Mouse (Mus musculus): ENCODE measurements around the gene Tlx3.

Gene Tlx3

DNA sequence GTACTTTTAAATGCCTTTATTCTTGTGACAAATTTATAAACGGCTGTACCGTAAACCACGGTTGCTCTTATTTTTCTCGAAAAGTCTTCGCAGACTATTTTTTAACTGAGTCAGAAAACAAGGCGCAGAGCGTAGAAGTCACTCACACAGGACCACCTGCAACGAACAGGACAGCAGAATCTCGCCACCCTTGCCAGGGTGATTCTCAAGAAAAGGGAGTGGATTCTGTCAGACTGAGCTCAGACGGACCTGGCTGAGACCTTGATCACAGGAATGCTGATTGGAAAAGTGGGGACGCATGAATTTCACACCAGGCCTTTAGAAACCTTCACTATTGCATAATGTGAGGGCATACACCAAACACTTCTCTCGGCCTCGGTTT, 6.3 kb downstream of the Tlx3 start:
- DNase-seq (ENCODE audit: low spot score), result no peak

DNA sequence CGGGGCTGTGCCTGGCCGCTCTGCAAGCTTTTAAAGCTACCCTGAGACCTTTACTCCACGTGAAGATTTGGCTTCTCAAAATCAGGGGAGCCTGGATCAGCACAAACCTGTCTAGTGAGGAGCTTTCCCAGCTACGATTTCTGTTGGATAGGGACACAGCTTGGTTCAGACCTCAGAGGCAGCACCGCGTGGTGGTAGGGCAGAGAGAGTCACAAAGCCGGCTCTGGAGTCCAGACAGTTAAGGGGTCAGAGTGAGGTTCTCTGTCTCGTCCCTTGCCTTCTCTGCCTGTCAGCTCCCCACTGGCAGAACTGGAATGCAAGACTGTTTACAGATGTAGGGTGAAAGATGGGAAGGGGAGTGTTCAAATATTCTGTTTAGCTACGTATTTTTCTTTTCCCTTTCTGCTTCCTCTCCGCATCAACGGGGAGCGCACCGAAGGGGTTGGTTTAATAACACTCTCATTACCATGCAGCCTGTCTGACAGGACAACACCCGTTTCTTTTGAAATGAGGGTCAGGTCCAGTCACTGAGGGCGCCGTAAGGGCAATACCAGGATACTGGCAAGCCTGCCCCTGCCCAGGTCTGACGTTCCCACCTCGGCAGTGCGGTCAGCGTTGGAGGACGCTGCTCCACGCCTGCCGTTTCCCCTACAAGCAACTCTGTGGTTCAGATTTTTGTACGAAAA, 6.8 kb downstream of the Tlx3 start:
- no peak for DNase-seq (ENCODE audit: low spot score)

DNA sequence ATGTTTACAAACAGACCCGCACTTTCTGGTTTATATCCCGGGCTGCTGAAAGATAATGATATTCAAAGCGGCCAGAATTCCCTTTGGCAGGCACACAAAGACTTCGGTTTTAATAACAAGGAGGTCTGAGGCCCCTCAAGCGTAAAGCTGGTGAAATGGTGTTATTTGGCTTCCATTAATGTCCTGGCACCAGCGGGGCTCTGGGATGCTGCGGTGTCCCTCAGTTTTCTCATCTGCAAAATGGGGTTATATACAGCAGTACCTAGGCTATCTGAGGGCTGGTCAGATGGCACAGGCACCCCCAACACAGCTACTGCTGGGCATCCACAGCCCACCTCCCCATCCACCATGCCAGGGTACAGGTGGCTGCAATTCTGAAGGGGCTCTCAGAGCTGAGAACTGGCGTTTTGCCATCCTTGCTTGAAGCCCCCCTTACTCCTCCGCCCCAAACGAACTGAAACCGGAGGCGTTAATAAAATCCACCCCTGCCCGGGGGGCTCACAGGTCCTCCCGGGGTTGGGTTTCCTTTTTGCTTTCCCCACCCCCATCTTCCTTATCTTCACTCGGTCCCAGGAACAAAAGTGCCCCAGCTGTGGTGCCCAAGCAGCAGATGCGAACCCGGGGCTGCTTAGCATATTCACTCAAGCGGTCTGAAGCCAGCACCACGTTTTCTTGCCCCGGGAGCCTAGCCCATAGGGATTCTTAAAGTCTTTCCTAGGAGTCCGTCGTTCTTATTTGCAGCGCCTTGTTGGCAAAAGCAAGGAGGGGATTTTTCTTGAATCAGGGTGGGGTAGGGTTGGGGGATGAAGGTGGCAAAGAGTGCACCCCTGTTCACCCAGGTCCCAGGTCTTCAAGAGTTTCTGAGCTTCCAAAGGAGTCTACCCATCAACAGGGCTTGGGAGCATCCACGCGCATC, 7.6 kb downstream of the Tlx3 start:
- no peak for DNase-seq (ENCODE audit: low spot score)

DNA sequence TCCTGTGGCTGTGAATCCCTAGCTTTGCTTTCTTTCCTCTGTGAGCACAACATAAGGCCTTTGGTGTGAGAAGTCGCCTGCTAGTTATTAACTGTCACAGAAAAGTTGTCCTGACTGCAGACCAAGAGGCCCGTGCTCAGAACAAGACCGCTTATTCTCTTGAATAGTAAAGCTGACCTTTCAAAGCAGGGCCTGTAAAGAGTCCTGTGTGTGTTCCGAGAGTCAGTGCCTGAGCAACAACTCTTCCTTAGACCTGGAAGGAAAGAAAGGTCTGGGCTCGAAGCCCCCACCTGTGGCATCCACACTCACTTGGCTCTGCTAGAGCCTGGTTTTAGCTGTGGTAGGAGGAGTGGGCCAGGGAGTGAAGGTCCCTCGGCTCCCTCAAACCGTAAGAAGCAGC, 8.3 kb downstream of the Tlx3 start:
- DNase-seq (ENCODE audit: low spot score), result no peak

DNA sequence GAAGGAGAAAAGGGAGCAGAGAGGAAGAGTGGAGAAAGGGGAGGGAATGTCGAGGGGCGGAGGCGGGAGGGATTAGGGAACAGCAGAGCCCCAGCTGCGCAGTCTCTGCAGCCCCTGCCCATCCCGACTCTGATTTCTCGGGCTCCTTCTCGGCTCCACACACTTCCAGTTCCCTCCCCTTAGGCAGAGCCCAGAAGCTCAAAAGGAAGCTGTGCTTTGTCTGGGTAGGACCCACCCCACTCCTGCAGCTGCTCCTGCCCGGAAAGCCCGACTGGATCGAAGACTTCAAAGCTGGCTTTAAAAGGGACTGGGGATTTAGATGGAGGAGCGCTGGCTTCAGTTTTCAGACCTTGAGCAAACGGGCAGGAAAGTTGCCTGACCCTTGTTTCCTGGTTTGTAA, 9.7 kb downstream of the Tlx3 start:
- no peak for DNase-seq (ENCODE audit: low spot score)

DNA sequence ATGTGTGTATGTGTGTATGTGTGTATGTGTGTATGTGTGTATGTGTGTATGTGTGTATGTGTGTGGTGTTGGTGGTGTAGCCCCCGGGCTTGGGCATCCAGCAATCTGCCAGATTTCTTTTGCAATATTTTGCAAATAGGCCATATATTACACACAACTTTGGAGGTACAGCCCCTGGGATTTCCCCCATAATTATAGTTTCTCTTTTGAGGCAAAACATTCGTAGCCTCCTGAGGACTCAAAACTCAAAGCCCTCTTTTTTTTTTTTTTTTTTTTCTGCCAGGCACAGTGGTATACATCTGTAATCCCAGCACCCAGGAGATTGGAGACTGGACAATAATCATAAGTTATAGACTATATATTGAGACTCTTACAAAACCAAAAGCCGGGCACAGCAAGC, 21.6 kb downstream of the Tlx3 start:
- DNase-seq (ENCODE audit: low spot score), result no peak

DNA sequence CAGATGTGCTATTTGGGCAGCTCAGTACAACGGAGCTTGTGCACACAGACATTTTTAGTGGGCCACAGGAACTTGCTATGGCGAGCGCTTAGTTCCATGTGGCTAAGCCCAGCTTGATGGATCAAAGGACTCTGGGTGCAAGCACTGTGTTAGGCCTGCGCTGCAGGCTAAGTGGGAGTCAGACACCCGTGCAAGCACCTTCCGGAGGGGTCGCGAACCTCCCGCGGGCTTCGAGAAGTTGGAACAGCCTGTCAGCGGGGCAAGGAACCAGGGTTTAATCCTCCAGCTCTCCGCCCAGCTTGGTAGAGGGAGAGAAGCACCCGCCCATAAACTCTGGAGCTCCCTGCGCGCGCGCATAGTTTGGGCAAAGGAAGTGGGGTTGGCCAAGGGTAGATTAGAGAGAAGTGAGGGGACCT, 22.7 kb downstream of the Tlx3 start:
- no peak for DNase-seq (ENCODE audit: low spot score)

DNA sequence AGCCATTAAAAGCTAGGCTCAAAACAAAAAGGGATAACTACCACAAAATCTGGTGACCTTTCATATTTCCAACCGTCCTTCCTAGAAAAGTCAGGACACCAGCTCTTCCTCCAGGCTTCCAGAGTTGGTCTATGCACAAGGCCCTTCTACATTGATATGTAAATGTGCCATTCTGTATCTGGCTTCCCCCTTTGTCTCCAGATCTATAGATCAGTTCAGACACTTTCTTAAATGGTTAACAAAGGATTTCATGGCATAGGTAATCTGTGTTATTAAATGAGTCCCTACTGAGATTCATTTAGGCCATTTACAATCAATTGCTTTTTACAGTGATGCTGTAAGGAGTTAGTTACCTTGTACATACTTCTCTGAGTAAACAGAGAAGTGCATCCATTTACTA, 23.6 kb downstream of the Tlx3 start:
- DNase-seq (ENCODE audit: low spot score), result no peak

DNA sequence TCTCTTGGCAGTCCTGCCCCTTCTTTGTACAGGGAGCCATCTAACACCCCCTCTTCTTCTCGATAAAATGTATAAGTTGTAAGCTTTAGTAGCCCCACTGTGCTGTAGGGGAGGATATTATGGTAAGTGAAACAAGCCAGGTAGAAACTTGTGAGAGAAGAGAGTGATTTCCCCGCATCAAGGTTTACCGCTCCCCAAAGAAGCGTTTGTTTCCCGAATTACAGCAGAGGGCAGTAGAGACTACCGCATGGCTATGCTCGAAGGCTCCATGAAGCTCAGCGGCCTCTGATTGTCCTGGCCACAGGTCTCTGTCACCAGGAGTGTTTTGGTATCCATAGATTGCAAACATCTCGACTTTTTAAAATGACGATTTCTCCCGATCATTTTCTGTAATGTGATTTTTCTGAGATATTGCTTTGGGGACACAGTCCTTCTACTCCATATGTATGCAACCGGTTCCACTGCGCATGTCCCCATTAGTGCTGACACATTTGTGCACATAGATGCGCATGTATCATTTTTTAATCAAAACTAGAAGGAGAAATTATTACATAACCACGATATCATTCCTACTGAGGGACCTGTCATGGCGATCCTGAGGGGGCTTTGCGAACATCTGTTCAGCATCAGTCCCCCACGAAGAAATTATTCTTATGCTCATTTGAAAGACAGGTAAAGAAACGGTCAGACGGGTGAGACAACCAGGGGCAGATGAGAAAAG, 26.7 kb downstream of the Tlx3 start:
- DNase-seq (ENCODE audit: low spot score), result no peak

DNA sequence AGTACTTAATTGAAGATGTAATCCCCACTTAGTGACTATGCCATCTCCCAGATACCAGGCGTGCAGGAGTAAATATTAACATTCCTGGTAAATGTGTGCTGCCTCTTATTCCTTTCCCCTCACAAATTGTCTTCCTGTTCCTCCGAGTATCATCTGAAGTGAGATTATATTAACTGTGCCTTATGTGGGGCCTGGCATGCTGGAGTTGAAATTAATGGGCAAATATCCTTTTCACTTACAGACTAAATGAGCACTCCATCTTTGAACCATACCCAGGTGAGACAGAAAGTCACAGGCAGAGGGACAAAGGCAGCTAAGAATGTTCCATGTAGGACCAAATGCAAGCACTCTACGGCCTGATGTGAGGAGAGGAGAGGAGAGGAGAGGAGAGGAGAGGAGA, 27.6 kb downstream of the Tlx3 start:
- DNase-seq (ENCODE audit: low spot score), result no peak

DNA sequence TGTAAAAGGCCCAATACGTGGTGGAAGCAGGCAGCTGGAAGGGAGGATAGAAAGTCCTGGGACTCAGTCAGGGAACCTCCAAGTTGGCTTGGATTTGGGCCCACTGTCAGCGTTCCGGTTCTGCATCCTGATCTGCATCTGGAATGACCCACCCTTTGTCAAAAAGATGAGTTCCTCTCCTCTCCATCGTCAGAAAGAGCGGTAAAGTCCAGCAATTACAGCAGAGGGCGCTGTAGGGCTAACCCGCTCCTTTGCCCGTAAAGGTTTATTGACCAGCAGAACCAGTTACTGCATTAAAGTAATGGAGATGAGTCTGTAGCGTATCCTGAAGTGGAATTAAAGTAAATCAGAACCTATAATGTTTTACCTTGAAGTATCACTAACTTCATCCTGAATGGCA, 32.9 kb downstream of the Tlx3 start:
- no peak for DNase-seq (ENCODE audit: low spot score)

DNA sequence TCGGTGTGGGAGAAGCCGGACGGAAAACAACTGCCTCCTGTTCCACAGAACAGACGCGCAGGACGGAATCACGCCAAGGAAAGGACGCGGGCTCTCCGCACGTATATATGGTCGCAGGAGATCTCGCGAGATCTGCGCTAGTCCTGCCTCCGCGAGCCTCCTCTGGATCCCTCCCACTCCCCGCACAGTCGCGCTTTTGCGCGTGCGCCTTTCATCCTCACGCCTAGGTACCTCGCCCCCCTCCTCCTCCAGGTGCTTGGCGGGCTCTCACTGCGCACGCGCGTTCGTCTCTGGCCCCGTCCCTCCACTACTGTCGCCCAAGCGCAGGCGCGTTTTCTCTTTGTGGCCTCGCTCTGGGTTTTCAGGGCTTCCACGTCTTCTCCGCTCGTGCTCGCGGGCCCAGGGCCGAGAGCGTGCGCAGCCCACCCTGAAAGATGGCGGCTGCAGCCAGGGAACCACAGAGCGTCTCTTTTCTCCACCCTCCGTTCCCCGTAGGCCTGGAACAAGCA, 40.3 kb downstream of the Tlx3 start, which contains the start of gene Npm1:
Gene Npm1, minus strand, starts transcription at position 209 of the 509 bp plus-strand sequence.
- peak; percentile 99 for DNase-seq (ENCODE audit: low spot score)

DNA sequence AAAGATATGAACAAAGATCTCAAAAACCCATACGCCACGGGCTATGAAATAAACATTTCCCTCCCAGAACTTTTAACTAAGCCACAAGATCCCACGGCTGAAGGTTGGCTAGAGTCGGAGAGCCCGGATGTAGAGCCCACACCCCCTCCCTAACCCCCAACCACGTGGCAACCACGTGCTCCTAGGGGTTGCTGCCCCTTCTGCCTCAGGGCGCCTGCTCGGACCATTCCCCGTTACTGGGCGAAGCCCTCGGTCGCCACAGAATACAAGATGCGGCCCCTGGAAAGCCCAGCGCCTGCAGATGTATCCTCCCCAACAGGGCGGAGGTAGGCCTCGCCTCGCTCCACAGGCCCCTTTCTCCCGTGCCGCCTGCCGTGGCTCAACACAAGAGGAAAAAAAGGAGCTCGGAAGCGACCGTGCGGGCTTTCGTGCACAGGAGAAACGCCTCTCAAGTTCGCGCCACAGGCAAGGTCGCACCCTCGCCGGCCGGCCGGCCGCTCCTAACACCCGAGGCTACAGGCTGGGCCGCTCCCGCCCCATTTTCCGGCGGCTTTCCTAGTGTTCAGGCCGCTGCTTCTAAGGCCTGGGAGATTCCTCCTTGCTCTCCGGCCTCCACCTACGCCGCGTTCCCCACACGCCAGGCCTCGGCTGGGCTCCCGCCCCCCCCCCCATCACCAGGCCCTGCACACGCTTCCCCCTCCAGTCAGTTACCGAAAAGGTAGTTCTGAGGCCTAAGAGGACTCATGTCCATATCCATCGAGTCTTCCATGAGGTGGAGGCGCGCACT, 41.0 kb downstream of the Tlx3 start:
- DNase-seq (ENCODE audit: low spot score), result peak; percentile 46

DNA sequence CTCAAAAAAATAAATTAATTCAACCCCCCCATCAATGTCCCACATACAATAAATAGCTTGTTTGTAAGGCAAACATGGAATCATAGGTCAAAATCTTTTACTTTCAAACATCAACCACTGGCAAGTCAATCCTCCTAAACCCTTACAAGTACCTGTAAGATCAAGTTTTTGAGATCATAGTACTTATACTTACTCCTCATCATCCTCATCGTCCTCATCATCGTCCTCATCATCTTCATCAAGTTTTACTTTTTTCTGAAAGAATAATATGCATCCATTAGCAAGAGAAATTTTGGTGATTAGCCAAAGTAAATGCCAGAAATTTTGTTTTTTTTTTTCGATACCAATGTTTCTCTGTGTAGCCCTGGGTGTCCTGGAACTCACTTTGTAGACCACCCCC, 43.6 kb downstream of the Tlx3 start:
- DNase-seq (ENCODE audit: low spot score), result no peak

DNA sequence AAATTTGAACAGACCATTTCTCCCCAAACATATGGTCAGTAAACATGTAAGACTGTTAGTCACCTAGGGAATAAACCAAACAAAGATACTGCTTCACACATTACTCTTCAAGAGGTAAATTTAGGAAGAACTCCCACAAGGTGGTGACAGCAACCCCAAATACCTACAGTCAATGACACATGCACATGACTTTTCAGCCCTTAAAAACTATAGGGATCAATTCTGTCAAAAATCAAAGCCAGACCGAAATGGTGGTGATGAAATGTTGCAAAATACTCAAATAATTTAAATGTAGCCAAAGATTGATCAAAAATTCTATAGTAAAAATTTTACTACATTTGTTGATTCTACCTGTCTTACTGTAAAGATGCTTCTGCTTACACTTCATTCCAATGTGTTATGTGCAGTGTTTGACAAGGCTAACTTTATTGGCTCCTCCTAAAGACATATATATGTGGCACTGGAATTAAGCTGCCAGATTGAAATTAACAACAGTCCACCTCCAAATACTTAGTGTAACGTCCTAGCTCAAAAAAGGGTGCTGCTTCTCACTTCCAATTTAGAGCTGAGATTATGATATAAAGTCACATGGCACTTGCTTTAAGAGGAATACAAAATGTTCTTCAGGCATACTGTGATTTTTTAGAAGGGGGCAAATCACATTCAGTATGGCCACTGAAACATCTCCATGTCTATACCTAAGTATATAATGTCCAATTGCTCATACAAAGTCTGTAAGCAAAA, 45.8 kb downstream of the Tlx3 start:
- no peak for DNase-seq (ENCODE audit: low spot score)

DNA sequence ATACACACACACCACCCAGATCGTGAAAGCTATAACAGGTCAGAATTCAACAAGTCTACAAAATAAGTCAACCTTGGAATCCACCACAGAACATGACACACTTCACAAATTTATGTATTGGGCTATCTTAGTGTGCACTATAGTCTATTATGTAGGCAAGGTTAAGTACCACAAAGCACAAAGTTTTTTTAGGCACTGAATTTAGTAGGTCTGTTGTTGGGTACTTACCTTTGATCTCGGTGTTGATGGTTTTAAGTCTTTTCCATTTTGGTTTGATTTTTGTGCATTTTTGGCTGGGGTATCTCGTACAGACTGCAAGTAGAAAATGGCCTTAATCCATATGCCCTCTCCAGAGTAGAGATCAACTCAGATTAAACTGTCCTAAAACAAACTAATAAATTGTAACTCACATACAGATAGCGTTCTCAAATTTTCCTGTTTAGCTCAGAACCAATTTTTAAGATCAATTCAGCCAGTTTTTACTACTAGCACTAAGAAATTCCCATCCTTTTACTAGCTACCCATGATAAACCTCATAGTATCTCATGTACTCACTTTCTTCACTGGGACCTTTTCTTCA, 46.9 kb downstream of the Tlx3 start:
- no peak for DNase-seq (ENCODE audit: low spot score)

DNA sequence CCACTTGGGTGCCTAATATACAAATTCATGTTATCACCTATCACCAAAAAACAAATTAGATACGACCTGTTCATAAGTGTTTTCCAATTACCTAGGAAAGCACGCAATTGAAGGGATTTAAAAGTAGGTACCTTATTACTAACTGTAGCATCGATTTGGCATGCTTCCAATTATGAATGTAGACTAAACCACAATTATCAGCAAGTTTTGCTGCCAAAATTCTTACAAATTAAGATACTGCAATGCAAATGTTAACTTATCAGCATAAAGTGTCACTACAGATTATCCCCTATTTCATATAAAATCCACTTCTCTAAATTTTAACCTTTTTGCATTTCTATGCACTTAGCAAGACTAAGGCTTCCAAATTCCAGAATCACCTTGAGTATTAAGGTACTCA, 48.9 kb downstream of the Tlx3 start:
- no peak for DNase-seq (ENCODE audit: low spot score)

DNA sequence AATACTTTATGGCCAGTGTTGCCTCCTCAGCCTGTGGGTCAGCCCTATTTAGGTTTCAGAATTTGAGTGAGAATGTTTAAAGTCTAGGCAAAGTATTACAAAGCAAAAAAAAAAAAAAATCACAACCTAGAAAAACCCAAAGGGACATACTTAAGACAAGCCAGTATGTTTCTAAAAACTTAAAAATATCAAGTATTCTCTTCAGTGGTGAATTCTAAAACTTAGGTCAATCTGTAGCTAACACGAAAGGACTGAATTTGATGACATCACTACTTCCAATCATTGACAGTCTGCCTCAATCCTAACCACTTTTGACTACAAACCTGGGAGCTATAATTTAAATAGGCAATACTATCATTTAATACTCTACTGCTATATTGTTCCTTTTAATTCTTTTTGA, 50.4 kb downstream of the Tlx3 start:
- no peak for DNase-seq (ENCODE audit: low spot score)

DNA sequence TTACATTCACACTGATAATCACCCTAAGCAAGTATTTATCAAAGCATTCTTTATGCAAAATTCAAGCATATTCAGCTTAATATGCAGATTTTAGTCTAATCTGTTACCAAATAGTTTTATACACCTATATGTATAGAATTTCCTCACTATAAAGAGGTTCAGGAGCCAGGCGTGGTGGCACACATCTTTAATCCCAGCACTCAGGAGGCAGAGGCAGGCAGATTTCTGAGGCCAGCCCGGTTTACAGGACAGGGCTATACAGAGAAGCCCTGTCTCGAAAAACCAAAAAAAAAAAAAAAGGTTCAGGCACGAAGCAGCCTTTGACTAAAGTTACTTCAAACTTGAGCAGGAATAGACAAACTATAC, 51.6 kb downstream of the Tlx3 start:
- DNase-seq (ENCODE audit: low spot score), result no peak

DNA sequence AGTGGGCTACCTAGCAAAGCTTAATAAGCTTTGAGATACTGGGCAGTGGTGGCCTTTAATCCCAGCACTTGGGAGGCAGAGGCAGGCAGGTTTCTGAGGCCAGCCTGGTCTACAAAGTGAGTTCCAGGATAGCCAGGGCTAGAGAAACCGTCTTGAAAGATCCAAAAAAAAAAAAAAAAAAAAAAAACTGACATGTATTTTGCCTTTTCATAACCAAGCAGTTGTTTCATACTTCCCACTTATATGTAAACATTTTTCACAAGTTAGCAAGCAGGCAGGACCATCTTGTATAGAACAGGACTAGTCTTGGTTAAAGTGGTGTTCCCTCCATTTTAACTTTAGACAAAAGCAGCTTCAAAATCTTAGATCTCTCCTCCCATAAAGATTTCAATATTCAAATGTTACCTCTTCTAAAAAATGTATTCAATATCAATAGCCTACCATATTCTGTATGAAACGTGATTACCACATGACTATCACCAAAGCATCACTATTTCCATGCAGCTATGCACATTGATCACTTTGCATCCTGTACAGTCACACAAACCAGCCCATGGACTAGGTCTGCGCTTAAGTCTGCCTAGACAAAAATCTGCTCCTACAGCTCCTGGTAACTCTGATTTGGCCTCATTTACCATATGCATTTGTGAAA, 52.1 kb downstream of the Tlx3 start:
- no peak for DNase-seq (ENCODE audit: low spot score)
